Mouse (Mus musculus) midbrain, embryonic 14.5 days (tissue): ENCODE data around the gene Zfr. TPM values are rescaled to one million over a fixed set of nuclear protein-coding genes. Genes with fewer than 3 reads are reported as not detected.

ENCODE experiments used
- ATAC-seq: fragments of 200-750 bp; cut with Nextera tagmentation; 2 replicates; pipeline ENCODE4 v1.8.0; 2017; ENCODE audit warnings: moderate number of reproducible peaks, moderate library complexity; ENCODE audit not compliant: low FRiP score, low TSS enrichment
- DNase-seq: peaks from one replicate; pipeline ENCODE4 v3.0.0-alpha.2; 2015
- H3K27ac ChIP-seq: fragments of 300-500 bp; sonication (generic); replicated peaks from 2 replicates; pipeline ENCODE4 v1.5.1; 2014; ENCODE audit warnings: mild to moderate bottlenecking, low read depth, low read length, moderate library complexity
- H3K27me3 ChIP-seq: fragments of 300-500 bp; sonication (generic); 2 replicates; pipeline ENCODE4 v1.6.1; 2014; ENCODE audit warnings: low read length, control low read depth, mixed read lengths; ENCODE audit not compliant: control insufficient read depth, insufficient read depth
- H3K36me3 ChIP-seq: fragments of 300-500 bp; sonication (generic); 2 replicates; pipeline ENCODE4 v1.6.1; 2014; ENCODE audit warnings: low read length, control low read depth; ENCODE audit not compliant: control insufficient read depth, insufficient read depth
- H3K4me1 ChIP-seq: fragments of 300-500 bp; sonication (generic); 2 replicates; pipeline ENCODE4 v1.6.1; 2014; ENCODE audit warnings: mild to moderate bottlenecking, antibody characterized with exemption, low read length, control low read depth; ENCODE audit not compliant: control insufficient read depth, insufficient read depth
- H3K4me2 ChIP-seq: fragments of 300-500 bp; sonication (generic); 2 replicates; pipeline ENCODE4 v1.6.1; 2014; ENCODE audit warnings: mild to moderate bottlenecking, low read length, moderate library complexity
- H3K4me3 ChIP-seq: fragments of 300-500 bp; sonication (generic); replicated peaks from 2 replicates; pipeline ENCODE4 v1.5.1; 2014; ENCODE audit warnings: low read depth, low read length
- H3K9ac ChIP-seq: fragments of 300-500 bp; sonication (generic); replicated peaks from 2 replicates; pipeline ENCODE4 v1.6.1; 2014; ENCODE audit warnings: mild to moderate bottlenecking, low read length, moderate library complexity
- H3K9me3 ChIP-seq: fragments of 300-500 bp; sonication (generic); 2 replicates; pipeline ENCODE4 v1.6.1; 2016; ENCODE audit warnings: low read length, control low read depth, mixed read lengths; ENCODE audit not compliant: control insufficient read depth
- WGBS: fragments of 180-500 bp; shearing (Covaris S2); extraction: QIAGEN DNeasy Blood & Tissue Kit; methylation state at CpG from one replicate; pipeline ENCODE4 v1.1.7; 2014; 5-methylcytosine and 5-hydroxymethylcytosine counted together
- polyA plus RNA-seq: library from polyadenylated mRNA; unstranded; fragments of >200 nt; fragmentation: Nextera tagmentation; extraction: Ambion mirVana; gene quantifications from 2 replicates; pipeline ENCODE4 v1.2.1, GENCODE M21; 2014

Zfr gene
- polyA plus RNA-seq, 1 experiment from 2014 or later, result 222 TPM

DNA sequence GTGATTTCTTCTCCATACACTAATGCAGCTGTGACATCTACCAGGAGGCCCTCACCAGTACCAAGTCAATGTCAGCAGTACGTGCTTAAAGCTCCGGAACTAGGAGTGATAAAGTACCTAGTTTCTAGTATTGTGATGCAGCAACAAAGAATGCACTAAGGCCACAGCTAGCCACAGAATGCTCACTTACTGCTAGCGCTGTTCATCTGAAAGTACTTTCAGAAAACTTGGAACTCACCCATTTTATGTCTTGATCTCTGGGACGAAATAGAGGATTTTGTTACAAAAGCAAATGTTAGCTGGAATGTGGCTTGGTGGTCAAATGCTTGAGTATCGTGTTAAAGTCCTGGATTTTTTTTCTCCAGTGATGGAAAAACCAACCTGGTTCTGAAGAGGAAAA is 30.0 kb upstream of the Zfr start:
- ATAC-seq (no peak), DNase-seq (no peak)
- 87% methylated on average over 5 of the region's 5 CpGs for WGBS
- H3K27me3 ChIP-seq, result no peaks in the 10 kb centered on the region
- peaks cover under 1% of the 10 kb centered on the region; the same call in 1 of the 2 replicates for H3K4me1 ChIP-seq
- H3K9ac ChIP-seq, result no peak overlapping the region
- no peak overlapping the region for H3K4me3 ChIP-seq
- H3K27ac ChIP-seq, result no peak overlapping the region
- H3K36me3 ChIP-seq, result no peaks in the 10 kb centered on the region
- H3K9me3 ChIP-seq, result no peaks in the 10 kb centered on the region
- no peak overlapping the region for H3K4me2 ChIP-seq

DNA sequence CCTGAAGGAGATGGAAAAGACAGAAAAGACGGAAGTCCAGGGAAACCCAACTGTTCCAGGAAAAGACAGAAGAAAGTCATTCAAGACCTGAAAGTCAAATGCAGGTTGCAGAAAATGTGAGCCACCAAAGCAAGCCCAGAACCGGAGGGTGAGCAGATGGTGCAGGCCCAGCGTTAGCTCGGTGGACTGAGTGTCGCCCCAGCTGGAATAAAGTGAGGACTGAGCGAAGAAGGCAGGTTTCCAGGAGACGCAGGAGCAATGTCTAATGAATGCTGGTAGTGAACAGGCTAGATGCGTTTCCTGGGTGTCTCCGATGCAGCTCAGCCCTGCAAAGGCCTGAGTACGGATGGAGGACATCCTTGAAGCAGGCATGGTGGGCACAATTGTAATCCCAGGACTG is 29.5 kb upstream of the Zfr start:
- Histone ChIP-seq H3K27me3 (no peaks in the 10 kb centered on the region), H3K4me1 (peaks cover 5% of the 10 kb centered on the region), H3K36me3 (no peaks in the 10 kb centered on the region), H3K9ac (no peak overlapping the region), H3K4me3 (no peak overlapping the region), H3K9me3 (no peaks in the 10 kb centered on the region), H3K27ac (no peak overlapping the region), H3K4me2 (no peak overlapping the region)
- DNase-seq (no peak), ATAC-seq (no peak)
- 85% methylated on average over 10 of the region's 10 CpGs for WGBS

DNA sequence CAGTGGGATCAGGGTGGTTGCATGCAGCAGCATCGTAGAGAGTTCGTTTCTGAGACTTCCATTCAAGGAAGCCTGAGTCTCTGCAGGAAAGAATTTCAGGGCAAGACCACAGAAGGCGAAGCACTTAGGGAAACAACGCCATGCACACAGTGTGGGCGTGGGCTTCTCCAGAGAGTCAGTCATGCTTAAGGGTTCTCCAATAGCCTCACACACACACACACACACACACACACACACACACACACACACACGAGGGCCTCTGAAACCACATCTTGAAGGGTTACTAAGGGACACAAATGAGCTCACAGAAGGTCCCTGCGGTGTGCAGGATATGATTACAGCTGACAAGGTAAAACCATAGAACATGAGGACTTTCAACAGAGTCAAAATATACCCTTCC is 27.5 kb upstream of the Zfr start:
- no peak overlapping the region for H3K4me2 ChIP-seq
- H3K27me3 ChIP-seq, result no peaks in the 10 kb centered on the region
- no peaks in the 10 kb centered on the region for H3K9me3 ChIP-seq
- no peak overlapping the region for H3K4me3 ChIP-seq
- DNase-seq (no peak), ATAC-seq (no peak)
- no peaks in the 10 kb centered on the region for H3K36me3 ChIP-seq
- no peak overlapping the region for H3K9ac ChIP-seq
- peaks cover 10% of the 10 kb centered on the region for H3K4me1 ChIP-seq
- WGBS, result 76% methylated on average over 7 of the region's 7 CpGs
- H3K27ac ChIP-seq, result no peak overlapping the region

DNA sequence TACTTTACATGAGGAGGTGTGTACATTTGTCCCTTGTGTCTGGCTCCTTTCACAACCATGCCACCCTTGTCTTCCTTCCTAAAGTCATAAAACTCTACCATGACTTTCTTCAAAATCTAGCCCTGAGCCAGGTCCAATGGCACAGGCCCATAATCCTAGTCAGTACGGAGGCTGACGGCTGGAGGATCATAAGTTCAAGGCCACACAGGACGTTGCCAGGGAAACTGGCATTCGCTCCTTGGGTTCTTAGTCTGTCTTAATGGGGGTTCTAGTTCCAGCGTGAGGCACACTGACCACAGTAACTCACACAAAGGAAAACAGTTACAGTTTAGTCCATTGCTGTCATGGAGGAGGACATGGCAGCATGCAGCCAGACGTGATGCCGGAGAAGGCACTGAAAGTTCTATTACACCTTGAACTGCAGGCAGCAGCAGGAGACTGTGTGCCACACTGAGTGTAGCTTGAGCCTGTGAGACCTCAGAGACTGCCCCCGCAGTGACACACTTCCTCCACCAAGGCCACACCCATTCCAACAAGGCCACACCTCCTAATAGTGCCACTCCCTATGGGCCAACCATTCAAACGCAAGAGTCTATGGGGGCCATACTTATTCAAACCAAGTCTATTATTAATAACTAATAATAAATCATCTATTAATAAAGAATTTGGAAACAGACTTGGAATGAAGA is 26.5 kb upstream of the Zfr start:
- H3K36me3 ChIP-seq, result no peaks in the 10 kb centered on the region
- ATAC-seq (no peak), DNase-seq (no peak)
- H3K27ac ChIP-seq, result no peak overlapping the region
- H3K4me3 ChIP-seq, result no peak overlapping the region
- no peak overlapping the region for H3K9ac ChIP-seq
- H3K4me2 ChIP-seq, result no peak overlapping the region
- WGBS, result 91% methylated on average over 9 of the region's 9 CpGs
- peaks cover 10% of the 10 kb centered on the region for H3K4me1 ChIP-seq
- no peaks in the 10 kb centered on the region for H3K27me3 ChIP-seq
- no peaks in the 10 kb centered on the region for H3K9me3 ChIP-seq

DNA sequence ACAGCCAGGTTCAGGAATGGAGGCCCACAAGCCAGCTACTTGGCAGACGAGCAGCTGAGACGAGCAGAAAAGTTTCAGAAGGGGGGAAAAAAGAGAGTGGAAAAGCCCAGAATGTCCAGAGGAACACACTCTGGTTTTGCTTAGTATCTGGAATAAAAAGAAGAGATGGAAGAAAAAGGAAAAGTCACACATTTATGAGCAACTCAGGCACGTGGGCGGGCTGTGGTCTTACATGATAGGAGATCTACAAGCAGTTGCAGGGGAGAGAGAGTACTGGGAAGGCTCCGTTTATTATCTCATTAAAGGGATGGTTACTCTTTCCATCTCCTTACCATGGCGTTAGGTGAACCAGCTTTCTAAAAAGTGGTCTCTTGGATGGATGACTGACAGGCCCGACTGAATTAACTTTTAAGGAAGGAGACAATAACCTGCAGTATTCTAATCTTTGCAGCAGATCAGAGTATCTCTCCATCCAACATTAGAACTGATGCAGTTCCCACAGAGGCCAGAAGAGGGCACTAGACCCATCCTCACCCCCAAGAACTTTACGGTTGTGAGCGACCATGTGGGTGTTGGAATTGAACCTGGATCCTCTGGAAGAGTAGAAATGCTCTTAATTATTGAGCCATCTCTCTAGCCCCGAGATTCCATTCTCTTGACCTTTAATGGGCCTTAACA is 25.7 kb upstream of the Zfr start:
- no peaks in the 10 kb centered on the region for H3K36me3 ChIP-seq
- H3K4me2 ChIP-seq, result no peak overlapping the region
- ATAC-seq (no peak), DNase-seq (peak; percentile 49)
- H3K9ac ChIP-seq, result no peak overlapping the region
- no peak overlapping the region for H3K4me3 ChIP-seq
- no peaks in the 10 kb centered on the region for H3K27me3 ChIP-seq
- no peak overlapping the region for H3K27ac ChIP-seq
- H3K9me3 ChIP-seq, result no peaks in the 10 kb centered on the region
- H3K4me1 ChIP-seq, result peaks cover 10% of the 10 kb centered on the region
- WGBS, result 69% methylated on average over 10 of the region's 10 CpGs

DNA sequence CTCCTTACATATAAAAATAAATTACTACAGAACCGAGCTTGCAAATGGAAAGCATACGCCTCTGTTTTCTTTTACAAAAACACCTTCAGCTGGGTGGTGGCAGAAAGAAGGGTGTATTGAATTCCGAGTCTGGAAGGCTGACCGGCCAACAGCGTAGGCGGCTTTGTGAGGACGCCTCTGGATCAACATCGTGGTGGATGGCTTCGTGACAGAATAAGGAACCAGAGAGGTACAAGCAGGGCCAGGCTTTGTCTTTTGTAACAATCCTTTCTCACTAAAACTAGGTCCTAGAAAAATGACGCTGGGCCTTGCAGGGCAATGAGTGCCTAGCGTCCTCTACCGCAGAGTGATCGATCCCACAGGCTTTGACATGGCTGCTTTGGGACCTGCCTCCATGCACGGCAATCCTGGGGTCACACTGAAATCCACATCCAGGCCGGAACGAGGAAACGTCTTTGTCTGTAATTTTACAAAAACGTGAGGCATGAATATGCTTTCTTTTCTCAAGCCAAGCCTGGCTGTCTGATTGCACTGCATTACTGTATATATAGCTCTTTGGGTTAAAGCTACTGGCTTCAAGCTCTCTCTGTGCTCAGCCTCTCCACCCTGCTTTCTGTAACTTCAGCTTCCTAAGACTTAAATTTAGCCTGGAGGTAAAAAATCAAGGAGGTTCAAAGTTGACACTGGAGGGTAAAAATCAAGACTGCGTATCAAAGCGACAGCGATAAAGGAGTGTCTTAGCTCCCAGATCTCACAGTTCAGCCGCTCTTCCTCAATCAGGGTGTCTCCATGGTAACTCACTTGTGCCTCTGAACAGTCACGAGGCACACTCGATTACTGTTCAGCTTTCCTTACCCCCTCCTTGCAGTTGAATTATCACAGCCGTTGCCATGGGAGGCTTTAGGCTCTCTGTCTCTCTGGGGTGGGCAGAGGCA is 24.3 kb upstream of the Zfr start:
- ATAC-seq (peak; percentile 91), DNase-seq (peak; percentile 87)
- H3K9ac ChIP-seq, result peak overlapping the region; percentile 32

DNA sequence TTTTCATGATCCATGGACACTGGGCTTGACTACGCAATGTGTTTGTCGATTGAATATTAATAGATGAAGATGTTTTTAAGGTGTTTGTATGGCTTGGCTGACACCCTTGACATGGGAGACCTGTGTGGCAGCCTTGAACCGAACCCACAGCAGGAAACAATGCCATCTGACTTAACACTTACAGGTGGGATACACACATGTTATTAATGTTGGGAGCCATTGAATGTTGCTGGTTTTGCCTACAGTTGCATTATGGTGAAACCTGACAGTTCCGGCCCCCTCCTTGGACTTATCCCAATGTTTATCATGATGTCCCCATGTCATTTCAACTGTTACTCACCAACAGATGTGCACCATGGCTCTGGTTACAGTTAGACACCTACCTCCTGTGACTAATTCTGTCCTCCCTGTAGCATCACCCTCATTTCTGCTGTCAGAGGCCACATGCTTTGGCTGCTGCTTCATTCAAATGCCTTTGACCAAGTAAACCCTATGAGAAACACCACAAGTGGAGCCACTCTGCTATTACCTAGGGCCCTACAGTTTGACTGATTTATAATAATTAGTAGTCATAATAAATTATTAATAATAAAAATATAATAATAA is 23.6 kb upstream of the Zfr start:
- H3K4me1 ChIP-seq, result peaks cover 10% of the 10 kb centered on the region
- H3K27me3 ChIP-seq, result no peaks in the 10 kb centered on the region
- no peaks in the 10 kb centered on the region for H3K36me3 ChIP-seq
- no peak overlapping the region for H3K9ac ChIP-seq
- DNase-seq (no peak), ATAC-seq (peak; percentile 25; the same call in 1 of the 2 replicates)
- H3K27ac ChIP-seq, result peak overlapping the region; percentile 92
- 40% methylated on average over 4 of the region's 4 CpGs for WGBS
- H3K4me2 ChIP-seq, result peak overlapping the region; percentile 41
- H3K9me3 ChIP-seq, result peaks cover 3% of the 10 kb centered on the region; the same call in 1 of the 2 replicates
- H3K4me3 ChIP-seq, result no peak overlapping the region

More for the DNA sequence above, 24.3 kb upstream of the Zfr start:
- H3K9me3 ChIP-seq, result peaks cover 3% of the 10 kb centered on the region; the same call in 1 of the 2 replicates
- H3K4me2 ChIP-seq, result peak overlapping the region; percentile 41
- peaks cover 10% of the 10 kb centered on the region for H3K4me1 ChIP-seq
- no peaks in the 10 kb centered on the region for H3K27me3 ChIP-seq
- H3K36me3 ChIP-seq, result no peaks in the 10 kb centered on the region
- no peak overlapping the region for H3K4me3 ChIP-seq
- 44% methylated on average over 25 of the region's 25 CpGs for WGBS
- peak overlapping the region; percentile 92 for H3K27ac ChIP-seq

DNA sequence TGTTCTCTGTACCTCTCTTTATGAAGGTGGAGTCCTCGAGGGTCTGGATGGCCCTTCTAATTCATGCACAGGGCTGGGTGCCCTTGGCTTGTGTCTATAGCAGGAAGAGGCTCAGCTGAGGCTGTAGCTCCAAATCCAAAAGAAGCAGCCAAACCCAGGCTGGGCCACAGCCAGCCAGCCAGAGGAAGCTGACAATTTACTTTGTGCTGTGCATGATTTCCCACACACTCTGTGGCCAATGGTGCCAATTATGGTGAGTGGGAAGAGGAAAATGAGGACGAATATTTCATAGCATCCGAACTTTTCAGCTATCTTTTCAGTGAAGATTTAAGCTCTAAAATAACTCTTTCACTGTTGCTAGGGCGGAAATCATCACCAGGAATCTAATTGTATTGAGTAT is 21.2 kb upstream of the Zfr start:
- WGBS, result 82% methylated on average over 4 of the region's 4 CpGs
- no peak for DNase-seq
- Histone ChIP-seq H3K4me1 (peaks cover 10% of the 10 kb centered on the region), H3K4me2 (no peak overlapping the region), H3K9me3 (peaks cover 3% of the 10 kb centered on the region; the same call in 1 of the 2 replicates), H3K9ac (no peak overlapping the region), H3K36me3 (no peaks in the 10 kb centered on the region), H3K27ac (no peak overlapping the region), H3K4me3 (no peak overlapping the region), H3K27me3 (no peaks in the 10 kb centered on the region)
- no peak for ATAC-seq
